Mouse (Mus musculus): ENCODE results near the gene Ccdc65. TPM values are rescaled to one million over a fixed set of nuclear protein-coding genes. Genes with fewer than 3 reads are reported as not detected.
A peak's percentile ranks its signal among the peaks of the same experiment; 100 is the strongest.

Gene Ccdc65
- polyA plus RNA-seq, 1 experiment from 2014 or later, result 0.33 TPM

DNA sequence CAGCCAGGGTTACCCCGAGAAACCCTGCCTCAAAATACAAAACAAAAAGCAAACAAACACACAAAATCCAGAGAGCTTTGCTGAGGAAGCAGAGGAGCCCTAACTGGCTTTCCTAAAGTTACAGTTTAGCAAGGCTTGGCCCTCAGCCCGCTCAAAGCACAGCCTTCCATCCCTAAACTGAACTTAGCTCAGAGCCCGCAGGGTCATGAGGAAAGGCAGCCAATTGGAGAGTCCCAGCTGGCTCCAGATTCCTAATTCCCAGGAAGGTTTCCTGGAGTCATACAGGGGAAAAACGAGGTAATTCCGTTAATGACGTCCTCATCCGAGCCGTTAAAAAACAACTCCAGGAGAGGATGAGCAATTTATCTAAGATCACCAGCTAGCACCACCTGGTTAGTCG lies 12.3 kb upstream of the Ccdc65 start:
- no peak overlapping the region for H3K4me3 ChIP-seq
- no peak overlapping the region for H3K27ac ChIP-seq (ENCODE audit: poor library complexity, severe bottlenecking)
- H3K4me1 ChIP-seq (replicated peaks), result peaks cover 28% of the 10 kb centered on the region
- H3K4me2 ChIP-seq, result no peak overlapping the region
- H3K9me3 ChIP-seq (replicated peaks), result no peaks in the 10 kb centered on the region
- H3K36me3 ChIP-seq, result no peaks in the 10 kb centered on the region
- no peak for ATAC-seq (ENCODE audit: insufficient number of reproducible peaks, low FRiP score)
- no peak overlapping the region for H3K9ac ChIP-seq
- WGBS, result 48% methylated on average over 9 of the region's 9 CpGs
- H3K27me3 ChIP-seq (replicated peaks), result peaks cover 13% of the 10 kb centered on the region

DNA sequence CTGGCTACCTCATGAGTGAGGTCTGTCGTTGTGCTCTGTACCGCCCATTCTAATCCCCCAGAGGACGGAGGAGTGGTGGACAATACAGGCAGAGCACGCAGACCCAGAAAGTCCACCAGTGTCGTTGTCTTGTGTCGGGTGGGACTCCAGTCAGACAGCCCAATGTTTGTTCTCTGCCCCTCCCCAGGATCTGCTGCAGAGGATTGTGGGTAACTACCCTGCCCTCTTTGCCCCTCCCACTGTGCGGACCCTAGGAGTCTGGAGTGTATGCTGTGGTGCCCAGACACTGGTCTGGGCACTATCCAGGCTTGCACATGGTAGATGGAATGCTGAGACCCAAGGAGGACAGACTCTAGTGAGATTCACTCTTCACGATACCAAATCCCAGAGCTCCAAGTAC lies 11.8 kb upstream of the Ccdc65 start:
- Histone ChIP-seq H3K4me2 (no peak overlapping the region), H3K4me1 (replicated peaks) (peaks cover 24% of the 10 kb centered on the region), H3K9me3 (replicated peaks) (no peaks in the 10 kb centered on the region), H3K9ac (no peak overlapping the region), H3K4me3 (no peak overlapping the region), H3K36me3 (no peaks in the 10 kb centered on the region), H3K27me3 (replicated peaks) (peaks cover 18% of the 10 kb centered on the region), H3K27ac (ENCODE audit: poor library complexity, severe bottlenecking) (no peak overlapping the region)
- no peak for ATAC-seq (ENCODE audit: insufficient number of reproducible peaks, low FRiP score)
- WGBS, result 60% methylated on average over 8 of the region's 8 CpGs

DNA sequence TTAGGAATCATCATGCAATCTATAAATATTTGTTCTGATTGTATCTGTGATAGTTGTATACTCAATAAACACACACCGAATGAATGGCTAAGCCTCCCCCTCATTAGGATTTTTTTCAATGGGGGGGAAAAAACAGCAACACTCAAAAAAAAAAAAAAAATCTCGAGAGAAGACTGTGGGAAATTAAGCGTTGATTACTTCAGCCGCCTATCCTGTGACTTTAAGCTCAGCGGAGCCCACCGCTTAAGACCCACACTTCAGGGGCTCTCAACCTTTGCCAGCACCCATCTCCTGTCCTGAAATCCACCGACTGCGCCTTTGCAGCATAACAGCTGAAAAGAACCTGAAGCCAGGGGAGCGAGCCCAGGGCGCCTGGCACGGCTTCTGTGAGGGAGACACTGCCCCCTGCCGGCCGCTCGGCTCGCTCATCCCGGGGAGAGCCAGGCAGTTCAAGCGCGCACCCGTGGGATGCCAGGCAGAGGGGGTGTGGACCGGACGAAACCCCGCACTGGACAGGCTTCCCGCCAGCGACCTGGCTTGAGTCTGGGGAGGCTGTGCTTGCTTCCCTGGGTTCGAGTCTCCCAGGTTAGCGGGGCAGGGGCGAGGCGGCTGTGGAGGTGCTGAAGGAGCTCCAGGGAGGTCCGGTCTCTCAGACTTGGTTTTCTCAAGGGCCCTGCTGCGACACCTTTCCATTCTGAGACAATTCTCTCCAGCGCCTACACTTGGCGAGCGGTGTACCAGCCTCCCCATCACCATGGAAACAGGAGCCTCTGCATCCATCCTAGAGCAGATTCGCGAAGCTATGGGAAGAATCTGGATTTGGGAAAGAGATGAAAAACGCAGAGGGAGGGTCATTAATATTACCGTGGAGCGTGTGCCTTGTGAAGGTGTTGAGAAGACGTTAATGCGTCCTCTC lies 8.6 kb upstream of the Ccdc65 start:
- peaks cover 48% of the 10 kb centered on the region for H3K27me3 ChIP-seq (replicated peaks)
- 7% methylated on average over 40 of the region's 40 CpGs for WGBS
- ATAC-seq (ENCODE audit: insufficient number of reproducible peaks, low FRiP score), result peak; percentile 78
- H3K4me1 ChIP-seq (replicated peaks), result peaks cover 6% of the 10 kb centered on the region; the same call in 1 of the 2 replicates
- 0 out of 2 replicates have a peak overlapping the region, but pooled peaks have one; percentile 33 for H3K9ac ChIP-seq
- no peaks in the 10 kb centered on the region for H3K9me3 ChIP-seq (replicated peaks)
- no peak overlapping the region for H3K27ac ChIP-seq (ENCODE audit: poor library complexity, severe bottlenecking)
- peak overlapping the region; percentile 30 for H3K4me3 ChIP-seq
- peak overlapping the region; percentile 65 for H3K4me2 ChIP-seq
- no peaks in the 10 kb centered on the region for H3K36me3 ChIP-seq

DNA sequence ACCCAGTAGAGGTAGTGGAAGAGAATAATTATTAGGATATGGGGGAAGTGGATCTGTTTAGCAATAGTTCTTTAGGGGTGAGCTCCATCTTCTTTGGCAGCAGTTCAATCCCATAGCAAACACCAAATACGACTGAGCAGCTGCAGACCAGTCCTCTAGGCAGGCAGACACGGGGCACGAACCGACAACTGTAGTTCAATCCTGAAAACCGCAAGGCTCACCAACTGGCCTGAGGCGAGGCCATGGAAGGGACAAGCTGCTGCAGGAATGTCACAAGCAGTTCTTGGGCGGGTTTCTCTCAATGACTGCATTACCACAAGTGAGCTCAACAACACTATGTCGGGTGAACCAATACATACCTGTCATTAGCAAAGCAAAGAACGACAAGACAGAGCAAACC lies 3.7 kb upstream of the Ccdc65 start:
- Histone ChIP-seq H3K4me1 (replicated peaks) (peaks cover 5% of the 10 kb centered on the region; the same call in 1 of the 2 replicates), H3K9ac (no peak overlapping the region), H3K4me3 (no peak overlapping the region), H3K9me3 (replicated peaks) (no peaks in the 10 kb centered on the region), H3K36me3 (no peaks in the 10 kb centered on the region), H3K27ac (ENCODE audit: poor library complexity, severe bottlenecking) (no peak overlapping the region), H3K4me2 (no peak overlapping the region), H3K27me3 (replicated peaks) (peaks cover 84% of the 10 kb centered on the region)
- no peak for ATAC-seq (ENCODE audit: insufficient number of reproducible peaks, low FRiP score)
- 60% methylated on average over 9 of the region's 9 CpGs for WGBS

DNA sequence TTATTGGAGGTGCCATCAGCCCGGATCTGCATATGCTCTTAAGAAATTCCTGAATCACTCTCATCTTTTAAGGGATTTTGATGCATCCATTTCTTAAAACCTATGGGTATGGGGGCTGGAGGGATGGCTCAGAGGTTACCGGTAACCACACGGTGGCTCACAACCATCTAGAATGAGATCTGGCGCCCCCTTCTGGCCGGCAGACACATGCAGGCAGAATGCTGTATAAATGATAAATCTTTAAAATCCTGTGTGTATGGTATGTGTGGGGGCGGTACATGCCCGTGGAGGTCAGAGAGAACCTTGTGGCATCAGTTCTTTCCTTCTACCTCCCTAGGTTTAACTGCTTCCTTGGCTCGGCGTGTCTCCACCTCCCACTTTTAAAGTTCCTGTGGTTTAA lies 2.4 kb downstream of the Ccdc65 start:
- Histone ChIP-seq H3K9me3 (replicated peaks) (no peaks in the 10 kb centered on the region), H3K4me1 (replicated peaks) (peaks cover 8% of the 10 kb centered on the region), H3K9ac (no peak overlapping the region), H3K27me3 (replicated peaks) (peaks cover 27% of the 10 kb centered on the region), H3K4me2 (no peak overlapping the region), H3K4me3 (no peak overlapping the region), H3K27ac (ENCODE audit: poor library complexity, severe bottlenecking) (no peak overlapping the region), H3K36me3 (no peaks in the 10 kb centered on the region)
- WGBS, result 15% methylated on average over 9 of the region's 9 CpGs
- no peak for ATAC-seq (ENCODE audit: insufficient number of reproducible peaks, low FRiP score)

- Histone ChIP-seq H3K9me3 (replicated peaks) (no peaks in the 10 kb centered on the region), H3K27me3 (replicated peaks) (peaks cover 5% of the 10 kb centered on the region; the same call in 1 of the 2 replicates), H3K4me3 (no peak overlapping the region), H3K4me2 (no peak overlapping the region), H3K36me3 (no peaks in the 10 kb centered on the region), H3K4me1 (replicated peaks) (peaks cover 8% of the 10 kb centered on the region), H3K9ac (no peak overlapping the region), H3K27ac (ENCODE audit: poor library complexity, severe bottlenecking) (no peak overlapping the region)
- 50% methylated on average over 5 of the region's 5 CpGs for WGBS
- ATAC-seq (ENCODE audit: insufficient number of reproducible peaks, low FRiP score), result no peak
Observed at GRCm38 (mm10) chr15:98714230-98714652, 6.2 kb downstream of the Ccdc65 start.

- Histone ChIP-seq H3K9ac (no peak overlapping the region), H3K4me1 (replicated peaks) (peaks cover 5% of the 10 kb centered on the region), H3K4me3 (no peak overlapping the region), H3K4me2 (no peak overlapping the region), H3K27ac (ENCODE audit: poor library complexity, severe bottlenecking) (no peak overlapping the region), H3K27me3 (replicated peaks) (peaks cover 18% of the 10 kb centered on the region), H3K9me3 (replicated peaks) (no peaks in the 10 kb centered on the region), H3K36me3 (no peaks in the 10 kb centered on the region)
- 57% methylated on average over 16 of the region's 16 CpGs for whole genome bisulfite sequencing
- no peak for ATAC-seq (ENCODE audit: insufficient number of reproducible peaks, low FRiP score)
Observed at GRCm38 (mm10) chr15:98717301-98717700, 9.3 kb downstream of the Ccdc65 start.

- ATAC-seq (ENCODE audit: insufficient number of reproducible peaks, low FRiP score), result no peak
- Histone ChIP-seq H3K36me3 (no peaks in the 10 kb centered on the region), H3K9me3 (replicated peaks) (no peaks in the 10 kb centered on the region), H3K4me1 (replicated peaks) (peaks cover 23% of the 10 kb centered on the region), H3K4me2 (no peak overlapping the region), H3K4me3 (no peak overlapping the region), H3K9ac (no peak overlapping the region), H3K27ac (ENCODE audit: poor library complexity, severe bottlenecking) (no peak overlapping the region), H3K27me3 (replicated peaks) (peaks cover 44% of the 10 kb centered on the region)
- WGBS, result 76% methylated on average over 8 of the region's 8 CpGs
Observed at GRCm38 (mm10) chr15:98722191-98722590, 14.2 kb downstream of the Ccdc65 start.

GRCm38 (mm10) chr15:98722854-98723253 lies 14.8 kb downstream of the Ccdc65 start:
- WGBS, result 37% methylated on average over 14 of the region's 14 CpGs
- no peak overlapping the region for H3K4me3 ChIP-seq
- H3K27me3 ChIP-seq (replicated peaks), result peaks cover 40% of the 10 kb centered on the region
- H3K9ac ChIP-seq, result no peak overlapping the region
- no peaks in the 10 kb centered on the region for H3K9me3 ChIP-seq (replicated peaks)
- no peak overlapping the region for H3K27ac ChIP-seq (ENCODE audit: poor library complexity, severe bottlenecking)
- H3K4me2 ChIP-seq, result peak overlapping the region; percentile 39; the same call in 1 of the 2 replicates
- H3K36me3 ChIP-seq, result no peaks in the 10 kb centered on the region
- no peak for ATAC-seq (ENCODE audit: insufficient number of reproducible peaks, low FRiP score)
- peaks cover 26% of the 10 kb centered on the region for H3K4me1 ChIP-seq (replicated peaks)

- Histone ChIP-seq H3K4me2 (peak overlapping the region; percentile 21; the same call in 1 of the 2 replicates), H3K36me3 (no peaks in the 10 kb centered on the region), H3K9ac (no peak overlapping the region), H3K27me3 (replicated peaks) (peaks cover 40% of the 10 kb centered on the region), H3K9me3 (replicated peaks) (no peaks in the 10 kb centered on the region), H3K27ac (ENCODE audit: poor library complexity, severe bottlenecking) (no peak overlapping the region), H3K4me1 (replicated peaks) (peaks cover 32% of the 10 kb centered on the region), H3K4me3 (no peak overlapping the region)
- WGBS, result 31% methylated on average over 19 of the region's 19 CpGs
- ATAC-seq (ENCODE audit: insufficient number of reproducible peaks, low FRiP score), result no peak
Observed at GRCm38 (mm10) chr15:98724441-98724840, 16.4 kb downstream of the Ccdc65 start.

DNA sequence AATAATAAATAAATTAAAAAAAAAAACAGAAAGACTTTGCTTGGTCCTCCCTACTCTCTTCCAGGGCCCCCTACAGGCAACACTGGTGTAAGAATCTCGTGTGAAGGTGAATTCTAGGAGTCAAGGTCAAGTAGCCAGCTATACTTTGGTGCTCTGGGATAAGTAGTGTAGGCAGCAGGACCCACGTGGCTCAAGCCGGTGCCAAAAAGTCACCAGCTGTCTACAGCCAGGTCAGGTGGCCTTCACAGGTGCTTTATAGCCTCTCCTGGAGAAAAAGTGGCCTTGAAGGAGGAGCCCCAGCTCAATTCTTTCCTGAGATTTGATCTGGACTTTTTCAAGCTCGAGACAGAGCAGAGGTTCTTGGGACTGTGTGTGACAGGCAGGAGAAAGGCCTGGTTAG lies 18.1 kb downstream of the Ccdc65 start:
- Histone ChIP-seq H3K4me2 (peak overlapping the region; percentile 99; the same call in 1 of the 2 replicates), H3K27ac (ENCODE audit: poor library complexity, severe bottlenecking) (no peak overlapping the region), H3K4me1 (replicated peaks) (peaks cover 35% of the 10 kb centered on the region), H3K4me3 (no peak overlapping the region), H3K36me3 (no peaks in the 10 kb centered on the region), H3K9ac (no peak overlapping the region), H3K9me3 (replicated peaks) (no peaks in the 10 kb centered on the region), H3K27me3 (replicated peaks) (peaks cover 39% of the 10 kb centered on the region)
- WGBS, result 74% methylated on average over 4 of the region's 4 CpGs
- no peak for ATAC-seq (ENCODE audit: insufficient number of reproducible peaks, low FRiP score)

All from heart, embryonic 12.5 days (tissue).